Mouse (Mus musculus): ENCODE results near the gene Kank2.

Kank2 gene

DNA sequence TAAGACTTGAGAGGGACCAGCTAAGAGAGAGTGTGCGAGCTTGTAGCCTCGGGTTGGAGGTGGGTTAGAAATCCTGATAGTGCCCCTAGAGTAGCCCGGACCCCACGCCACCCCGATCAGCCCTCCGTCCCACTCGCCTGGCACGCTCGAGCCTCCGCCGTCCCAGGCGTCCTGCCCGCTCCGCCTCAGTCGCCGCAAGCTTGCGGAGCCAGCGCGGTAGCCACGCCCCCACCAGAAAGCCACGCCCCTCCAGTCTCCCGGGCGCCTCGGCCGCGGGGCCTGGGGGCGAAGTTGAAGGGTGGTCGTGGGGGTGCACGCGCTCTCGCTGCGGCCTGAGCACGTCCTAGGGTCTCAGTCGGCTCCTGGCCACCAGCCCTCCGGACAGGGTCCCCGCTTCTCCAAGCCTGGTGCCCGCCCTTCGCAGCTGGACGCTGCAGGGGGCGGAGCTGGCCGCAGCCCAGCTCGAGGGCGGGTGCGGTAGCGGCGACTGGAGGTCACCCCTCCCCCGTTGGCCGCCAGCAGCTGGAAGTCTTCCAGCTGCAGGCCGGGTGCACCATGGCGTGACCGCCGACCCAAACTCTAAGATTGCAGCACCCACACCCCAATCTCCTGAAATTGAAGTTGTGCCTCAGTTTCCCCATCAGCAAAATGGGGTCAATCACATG is at the start of gene Kank2:
Kank2 (minus strand) TSS at position 400 of the 665 bp plus-strand sequence.
- peak; percentile 74 for DNase-seq

GRCm38 (mm10) chr9:21847926-21848325 is 49.4 kb upstream of the Kank2 start:
- DNase-seq, result no peak

GRCm38 (mm10) chr9:21847425-21847824 is 48.9 kb upstream of the Kank2 start:
- DNase-seq, result no peak

DNA sequence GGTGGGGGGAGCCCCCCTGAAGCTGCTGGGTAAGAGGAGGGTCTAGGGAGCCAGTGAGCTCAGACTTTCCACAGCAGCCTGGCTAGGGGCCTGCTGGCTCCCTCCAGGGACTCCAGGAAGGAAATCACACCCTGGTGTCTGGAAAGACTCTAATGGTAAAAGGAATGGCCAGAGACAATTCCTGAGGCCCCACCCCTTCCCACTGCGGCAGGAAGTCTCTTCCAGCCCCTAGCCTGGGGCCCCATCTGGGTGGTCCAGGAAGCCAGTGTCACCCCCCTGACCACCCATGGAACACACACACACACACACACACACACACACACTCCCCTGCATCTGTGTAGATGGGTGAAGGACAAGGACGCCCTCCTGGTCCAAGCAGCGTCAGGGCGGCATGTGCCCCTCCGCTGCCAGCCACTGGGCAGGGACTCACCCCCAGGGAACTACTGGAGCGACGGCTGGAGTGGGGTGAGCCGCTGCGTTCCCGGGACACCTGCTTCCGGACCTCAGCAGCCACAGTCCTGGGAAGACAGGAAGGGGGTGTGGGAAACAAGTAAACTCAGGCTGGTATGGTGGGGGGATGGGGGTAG is 48.3 kb upstream of the Kank2 start:
- DNase-seq, result no peak

DNA sequence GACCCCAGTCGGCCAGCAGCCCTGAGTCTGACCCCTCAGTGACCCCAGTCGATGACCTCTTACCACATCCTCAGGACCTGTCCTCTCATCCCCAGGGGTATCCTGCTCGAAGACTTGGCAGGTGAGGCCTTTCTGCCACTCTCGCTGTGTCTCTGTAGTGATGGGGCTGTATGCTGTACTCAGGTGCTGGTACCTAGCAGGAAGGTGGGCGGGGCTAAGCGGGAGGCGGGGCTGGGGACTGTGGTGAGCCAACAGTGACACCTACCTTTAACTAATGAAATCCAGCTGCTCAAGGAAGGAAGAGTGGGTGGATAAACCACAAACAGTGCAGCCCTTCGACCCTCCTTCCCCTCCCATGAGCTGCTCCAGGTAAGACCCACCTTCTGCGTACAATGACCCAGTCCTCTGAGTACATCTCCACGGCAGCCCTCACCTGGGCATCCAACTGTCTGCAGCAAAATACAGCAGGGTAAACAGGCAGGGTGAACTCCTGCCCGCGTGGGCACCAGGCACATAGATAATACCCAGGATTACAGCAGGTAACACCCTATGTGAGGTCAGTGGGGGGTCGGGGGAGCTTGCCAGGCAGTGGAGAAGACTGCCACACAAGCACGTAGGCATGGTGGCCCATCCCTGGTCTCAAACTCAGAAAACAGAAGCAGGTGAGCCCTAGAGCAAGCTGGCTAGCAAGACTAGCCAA is 47.0 kb upstream of the Kank2 start:
- DNase-seq, result no peak

DNA sequence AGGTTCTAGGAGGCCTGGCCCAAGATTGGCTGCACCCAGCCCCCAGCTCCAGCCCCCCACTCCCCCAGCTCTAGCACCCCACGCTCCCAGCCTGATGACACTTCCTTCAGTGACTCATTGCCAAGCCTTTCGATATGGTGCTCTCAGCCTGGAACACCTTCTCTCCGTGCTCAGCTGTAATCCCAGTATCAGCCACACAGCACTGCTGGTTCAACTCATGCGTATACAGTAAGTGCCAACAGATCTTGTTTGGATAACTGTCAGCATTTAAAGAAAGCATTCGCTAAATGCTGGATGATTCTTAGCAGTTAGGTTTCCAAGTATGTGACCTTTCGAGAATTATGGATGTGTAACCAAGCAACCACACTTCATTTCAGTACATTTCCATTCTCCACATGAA is 44.5 kb upstream of the Kank2 start:
- no peak for DNase-seq

- DNase-seq, result no peak
Observed at GRCm38 (mm10) chr9:21842391-21842790, 43.8 kb upstream of the Kank2 start.

GRCm38 (mm10) chr9:21841340-21841739 is 42.8 kb upstream of the Kank2 start:
- no peak for DNase-seq

DNA sequence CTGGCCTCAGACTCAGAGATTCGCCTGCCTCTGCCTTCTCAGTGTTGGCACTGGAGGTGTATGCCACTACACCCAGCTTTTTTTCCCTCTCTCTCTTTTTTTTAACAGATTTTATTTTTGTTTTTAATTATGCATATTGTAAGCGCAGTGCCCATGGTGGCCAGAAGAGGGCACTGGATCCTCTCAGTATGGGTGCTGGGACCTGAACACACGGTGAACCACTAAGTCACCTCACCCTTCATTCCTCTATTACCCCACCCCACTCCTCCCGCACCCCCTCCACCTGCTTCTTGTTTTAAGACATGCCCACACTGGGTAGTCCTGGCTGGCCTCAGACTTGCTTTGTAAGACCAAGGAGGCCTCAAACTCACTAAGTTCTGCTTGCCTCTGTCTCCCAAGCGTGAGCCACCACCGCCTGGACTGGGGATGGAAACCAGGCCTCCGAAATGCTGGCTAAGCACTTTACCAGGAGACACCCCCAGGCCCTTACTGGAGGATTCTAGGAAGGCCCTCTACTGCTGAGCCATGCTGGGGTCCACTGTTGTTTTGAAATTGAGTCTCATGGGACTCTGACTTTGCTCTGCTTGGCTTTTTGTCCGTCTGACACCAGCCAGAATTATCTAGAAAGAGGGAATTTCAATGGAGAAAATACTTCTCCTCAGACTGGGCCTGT is 41.7 kb upstream of the Kank2 start:
- no peak for DNase-seq

DNA sequence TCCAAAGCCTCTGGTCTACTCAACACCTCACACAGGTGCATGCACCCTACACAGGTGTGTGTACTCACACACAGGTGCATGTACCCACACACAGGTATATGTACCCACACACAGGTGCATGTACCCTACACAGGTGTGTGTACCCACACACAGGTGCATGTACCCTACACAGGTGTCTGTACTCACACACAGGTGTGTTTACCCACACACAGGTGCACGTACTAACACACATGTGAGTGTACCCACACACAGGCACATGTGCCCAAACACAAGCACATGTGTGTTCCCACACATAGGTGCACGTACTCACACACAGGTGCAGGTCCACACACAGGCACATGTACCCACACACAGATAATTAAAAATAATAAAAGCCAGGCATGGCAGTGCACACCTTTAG is 39.1 kb upstream of the Kank2 start:
- no peak for DNase-seq

DNA sequence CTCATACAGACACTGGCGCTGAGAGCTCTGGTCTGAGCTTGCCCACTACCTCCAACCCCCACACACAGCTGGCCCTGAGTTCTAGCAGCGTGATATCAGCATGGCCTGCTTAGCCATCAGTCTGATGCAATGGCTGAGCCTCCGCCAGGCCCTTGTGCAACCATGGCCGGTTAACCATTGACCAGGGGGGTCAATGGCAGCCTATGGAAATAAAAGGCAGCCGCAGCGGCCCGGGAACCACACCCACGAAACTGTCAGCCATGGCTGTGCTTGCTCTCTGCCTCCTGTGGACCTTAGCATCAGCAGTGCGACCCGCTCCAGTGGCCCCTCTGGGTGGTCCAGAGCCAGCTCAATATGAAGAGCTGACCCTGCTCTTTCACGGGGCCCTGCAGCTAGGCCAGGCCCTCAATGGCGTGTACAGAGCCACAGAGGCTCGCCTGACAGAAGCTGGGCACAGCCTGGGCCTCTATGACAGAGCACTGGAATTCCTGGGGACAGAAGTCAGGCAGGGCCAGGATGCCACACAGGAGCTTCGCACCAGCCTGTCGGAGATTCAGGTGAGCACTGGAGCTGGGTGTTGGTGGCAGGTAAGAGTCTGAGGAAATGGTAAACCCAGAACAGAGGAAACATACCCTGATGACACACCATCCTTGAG is 36.8 kb upstream of the Kank2 start, which contains the start of gene Angptl8:
Angptl8 (plus strand) TSS at position 253 of the 655 bp plus-strand sequence.
- no peak for DNase-seq

GRCm38 (mm10) chr9:21831558-21832240 is 33.2 kb upstream of the Kank2 start:
- no peak for DNase-seq

DNA sequence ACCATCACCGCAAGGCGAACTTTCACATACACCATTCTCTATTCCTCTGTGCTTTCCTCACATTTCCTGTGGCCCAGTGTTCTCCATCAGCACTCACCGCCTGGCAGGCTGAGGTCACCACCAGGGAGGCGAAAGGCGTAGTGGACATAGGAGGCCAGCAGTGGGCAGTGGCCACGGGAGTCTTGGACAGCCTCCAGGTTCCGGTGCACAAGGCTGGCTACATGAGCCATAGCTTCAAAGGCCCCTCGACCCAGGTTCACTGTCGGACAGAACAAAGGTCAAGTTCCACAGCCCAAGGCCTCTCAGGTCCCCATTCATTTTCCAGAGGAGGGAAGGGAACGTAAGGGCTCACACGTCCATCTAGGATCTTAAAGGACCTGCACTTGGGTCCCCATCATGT is 32.4 kb upstream of the Kank2 start:
- DNase-seq, result no peak

GRCm38 (mm10) chr9:21830461-21830850 is 31.9 kb upstream of the Kank2 start:
- DNase-seq, result no peak

GRCm38 (mm10) chr9:21829834-21830460 is 31.4 kb upstream of the Kank2 start:
- no peak for DNase-seq

GRCm38 (mm10) chr9:21824366-21824765 is 25.8 kb upstream of the Kank2 start:
- DNase-seq, result no peak

DNA sequence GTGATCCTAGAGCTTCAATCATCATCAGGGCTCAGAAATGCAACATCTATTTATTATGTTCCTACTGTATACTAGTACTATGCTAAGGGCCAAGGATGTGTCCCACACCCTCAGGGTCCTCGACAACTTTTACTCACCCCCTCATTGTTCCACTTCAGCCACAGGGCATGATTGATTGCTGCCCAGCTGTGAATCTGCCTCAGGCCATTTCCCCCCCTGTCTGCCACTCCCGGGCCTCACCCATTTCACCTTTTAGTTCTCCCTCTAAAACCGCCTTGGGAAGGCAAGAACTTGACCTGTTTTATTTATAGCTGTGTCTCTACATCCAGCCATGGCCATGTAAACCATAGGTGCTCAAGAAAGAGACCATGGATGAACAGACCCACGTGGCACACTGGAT is 25.4 kb upstream of the Kank2 start:
- no peak for DNase-seq

GRCm38 (mm10) chr9:21822686-21823085 is 24.1 kb upstream of the Kank2 start:
- DNase-seq, result no peak

GRCm38 (mm10) chr9:21820183-21820582 is 21.6 kb upstream of the Kank2 start:
- DNase-seq, result no peak

GRCm38 (mm10) chr9:21819181-21819729 is 20.7 kb upstream of the Kank2 start:
- peak; percentile 46 for DNase-seq

DNA sequence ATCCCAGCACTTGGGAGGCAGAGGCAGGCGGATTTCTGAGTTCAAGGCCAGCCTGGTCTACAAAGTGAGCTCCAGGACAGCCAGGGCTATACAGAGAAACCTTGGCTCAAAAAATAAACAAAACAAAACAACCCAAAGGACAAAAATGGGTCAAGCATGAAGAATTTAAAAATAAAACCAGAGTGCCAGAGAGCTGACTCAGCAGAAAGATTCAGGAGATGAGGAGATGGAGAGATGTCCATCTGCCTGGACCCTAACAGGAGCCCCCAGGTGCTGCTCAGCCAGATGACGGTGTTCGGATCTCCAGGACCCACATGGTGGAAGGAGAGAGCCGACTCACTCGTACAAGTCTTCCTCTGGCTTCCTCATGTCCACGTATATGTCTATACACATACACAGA is 20.0 kb upstream of the Kank2 start:
- DNase-seq, result no peak

DNA sequence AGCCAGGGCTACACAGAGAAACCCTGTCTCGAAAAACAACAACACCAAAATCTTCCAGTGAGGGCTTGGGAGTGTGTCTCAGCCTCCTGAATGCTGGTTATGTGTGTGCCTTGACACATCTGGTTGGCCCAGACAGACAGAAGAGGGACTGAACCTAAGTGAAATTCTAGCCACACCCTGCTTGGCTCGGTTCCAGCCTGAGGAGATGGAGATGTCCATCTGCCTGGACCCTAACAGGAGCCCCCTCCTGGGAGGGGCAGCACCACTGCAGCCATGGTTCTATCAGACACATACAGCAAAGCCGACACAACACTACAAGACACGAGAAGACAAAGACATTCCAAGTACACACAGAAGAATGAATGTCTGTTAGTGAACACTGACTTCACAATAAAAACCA is 19.6 kb upstream of the Kank2 start:
- no peak for DNase-seq

Measured in cerebellum, adult 11 months (tissue).